Mouse (Mus musculus): ENCODE data around the gene Fah. TPM values are rescaled to one million over a fixed set of nuclear protein-coding genes. Genes with fewer than 3 reads are reported as not detected.

Gene Fah
- 4.0 and 10.3 TPM in 2 replicates for polyA plus RNA-seq (2012; ENCODE audit: insufficient read depth, low replicate concordance)

DNA sequence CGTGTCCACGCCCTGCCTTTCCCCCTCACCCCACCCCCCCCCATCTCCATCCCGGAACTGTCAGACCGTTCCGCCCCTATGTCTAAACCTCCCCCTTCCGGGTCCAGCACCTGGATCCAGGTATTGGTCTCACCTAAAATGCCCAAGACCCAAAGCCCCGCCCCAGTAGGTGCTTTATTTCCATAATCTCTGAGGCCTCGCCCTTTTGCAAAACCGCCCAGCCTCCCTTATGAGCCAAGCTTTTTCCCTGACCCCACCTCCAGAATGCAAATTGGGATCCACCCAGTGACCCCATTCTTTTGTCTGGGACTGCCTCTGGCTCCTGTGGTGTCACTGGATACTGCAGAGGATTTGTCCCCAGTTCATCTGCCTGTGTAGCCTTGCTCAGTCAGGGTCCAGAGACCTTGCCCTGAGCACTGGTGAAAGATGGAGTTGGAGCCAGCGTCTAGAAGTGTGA is at the start of gene Fah:
Fah (minus strand) TSS at position 430 of the 457 bp plus-strand sequence.
- no peaks in the 10 kb centered on the region for H3K27me3 ChIP-seq (replicated peaks)
- no peak for TF ChIP-seq GATA1 (IDR thresholded peaks at IDR 0.05; ENCODE audit: borderline replicate concordance, low read length)
- no peak for TF ChIP-seq FLI1 (IDR thresholded peaks at IDR 0.05; ENCODE audit: low read length)
- H3K36me3 ChIP-seq (replicated peaks; ENCODE audit: low read length), result no peaks in the 10 kb centered on the region
- peaks cover 20% of the 10 kb centered on the region for H3K4me1 ChIP-seq
- peak within 1 kb of the TSS; percentile 89 for H3K4me3 ChIP-seq (replicated peaks)
- no peaks in the 10 kb centered on the region for H3K9me3 ChIP-seq

DNA sequence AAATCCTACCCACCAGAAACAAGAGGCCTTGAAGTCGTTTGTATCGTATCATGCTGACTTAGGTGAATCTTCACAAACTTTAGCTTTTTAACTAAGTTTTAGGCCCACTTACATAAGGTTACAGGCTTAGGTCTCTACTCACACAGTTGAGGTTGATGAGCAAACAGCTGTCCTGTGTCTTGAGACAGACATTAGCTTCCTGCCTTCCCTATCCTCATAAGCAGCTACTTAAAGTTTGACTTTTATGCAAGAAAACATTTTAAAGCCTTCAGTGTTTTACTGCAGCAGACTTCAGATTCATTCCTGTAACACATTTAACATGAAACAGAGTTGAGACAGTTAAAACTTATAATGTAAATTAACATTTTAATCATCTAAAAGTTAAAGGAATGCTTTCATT is 46.2 kb upstream of the Fah start:
- Histone ChIP-seq H3K4me1 (peaks cover 50% of the 10 kb centered on the region), H3K9me3 (no peaks in the 10 kb centered on the region), H3K27me3 (replicated peaks) (no peaks in the 10 kb centered on the region), H3K36me3 (replicated peaks; ENCODE audit: low read length) (peaks cover 39% of the 10 kb centered on the region), H3K4me3 (replicated peaks) (no peak overlapping the region)
- TF ChIP-seq FLI1 (IDR thresholded peaks at IDR 0.05; ENCODE audit: low read length) (no peak), GATA1 (IDR thresholded peaks at IDR 0.05; ENCODE audit: borderline replicate concordance, low read length) (no peak)

DNA sequence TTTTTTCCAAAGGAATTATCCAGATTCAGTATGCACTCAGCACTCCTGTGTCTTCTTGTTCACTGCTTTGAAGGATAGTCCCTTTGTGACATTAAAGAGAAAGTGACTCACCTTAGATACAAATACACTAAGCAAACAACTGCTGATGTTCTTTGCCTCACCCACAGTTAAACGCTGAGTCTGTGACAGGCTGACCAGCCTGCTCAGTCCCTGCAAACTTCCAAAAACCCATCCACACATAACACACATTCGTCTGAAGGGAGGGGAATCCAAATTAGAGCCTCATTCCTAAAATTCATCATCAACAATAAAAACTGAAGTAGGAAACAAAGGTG is 45.4 kb upstream of the Fah start:
- Histone ChIP-seq H3K4me1 (peaks cover 45% of the 10 kb centered on the region), H3K27me3 (replicated peaks) (no peaks in the 10 kb centered on the region), H3K4me3 (replicated peaks) (no peak overlapping the region), H3K36me3 (replicated peaks; ENCODE audit: low read length) (peaks cover 41% of the 10 kb centered on the region), H3K9me3 (no peaks in the 10 kb centered on the region)
- TF ChIP-seq FLI1 (IDR thresholded peaks at IDR 0.05; ENCODE audit: low read length) (no peak), GATA1 (IDR thresholded peaks at IDR 0.05; ENCODE audit: borderline replicate concordance, low read length) (no peak)

DNA sequence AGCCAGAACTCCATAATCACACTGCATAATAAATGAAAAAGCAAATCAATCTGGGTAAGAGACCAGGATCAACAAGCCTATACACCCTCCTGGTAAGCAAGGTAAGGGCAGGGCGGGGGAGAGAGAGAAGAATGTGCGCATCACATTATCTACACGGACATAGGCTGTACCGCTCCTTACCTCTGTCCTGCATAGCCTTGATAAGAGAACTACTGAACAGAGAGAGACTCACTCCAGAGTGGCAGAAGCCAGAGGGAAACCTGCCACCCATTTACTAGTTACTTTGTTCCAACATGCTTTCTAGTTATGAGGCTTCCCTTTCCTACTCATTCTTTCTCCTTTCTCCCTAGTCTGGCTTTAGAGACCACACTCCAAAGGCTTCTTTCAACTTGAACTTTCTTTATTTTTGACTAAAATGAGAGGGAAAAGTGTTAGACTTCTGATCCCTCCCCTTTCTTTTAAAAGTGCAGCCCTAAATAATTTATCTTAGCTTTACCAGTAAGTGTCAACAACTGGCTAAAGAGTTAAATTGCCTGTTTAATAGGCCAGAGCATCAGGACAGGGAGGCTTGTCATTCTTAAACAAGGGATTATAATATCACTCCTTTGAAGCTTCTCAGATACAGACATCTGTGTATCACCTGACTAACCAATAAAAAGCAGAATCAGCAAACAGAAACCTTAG is 44.9 kb upstream of the Fah start:
- H3K27me3 ChIP-seq (replicated peaks), result no peaks in the 10 kb centered on the region
- no peaks in the 10 kb centered on the region for H3K9me3 ChIP-seq
- H3K4me1 ChIP-seq, result peaks cover 45% of the 10 kb centered on the region
- H3K4me3 ChIP-seq (replicated peaks), result no peak overlapping the region
- H3K36me3 ChIP-seq (replicated peaks; ENCODE audit: low read length), result peaks cover 41% of the 10 kb centered on the region
- TF ChIP-seq FLI1 (IDR thresholded peaks at IDR 0.05; ENCODE audit: low read length) (no peak), GATA1 (IDR thresholded peaks at IDR 0.05; ENCODE audit: borderline replicate concordance, low read length) (no peak)

DNA sequence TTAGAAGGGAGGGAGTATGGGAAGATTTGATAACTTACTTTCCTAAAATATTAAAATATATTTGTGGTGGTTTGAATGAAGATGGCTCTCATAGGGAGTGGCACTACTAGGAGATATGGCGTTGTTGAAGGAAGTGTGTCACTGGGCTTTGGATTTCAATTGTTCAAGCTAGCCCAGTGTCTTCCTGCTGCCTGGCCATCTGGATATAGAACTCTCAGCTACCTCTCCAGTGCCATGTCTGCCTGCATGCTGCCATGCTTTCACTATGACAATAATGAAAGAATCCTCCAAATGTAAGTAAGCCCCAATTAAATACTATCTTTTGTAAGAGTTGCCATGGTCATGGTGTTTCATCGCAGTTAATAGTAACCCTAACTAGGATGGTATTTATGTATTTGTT is 42.5 kb upstream of the Fah start:
- Histone ChIP-seq H3K4me3 (replicated peaks) (no peak overlapping the region), H3K36me3 (replicated peaks; ENCODE audit: low read length) (peaks cover 36% of the 10 kb centered on the region), H3K4me1 (peaks cover 30% of the 10 kb centered on the region), H3K27me3 (replicated peaks) (no peaks in the 10 kb centered on the region), H3K9me3 (no peaks in the 10 kb centered on the region)
- no peak for TF ChIP-seq GATA1 (IDR thresholded peaks at IDR 0.05; ENCODE audit: borderline replicate concordance, low read length)
- no peak for TF ChIP-seq FLI1 (IDR thresholded peaks at IDR 0.05; ENCODE audit: low read length)

DNA sequence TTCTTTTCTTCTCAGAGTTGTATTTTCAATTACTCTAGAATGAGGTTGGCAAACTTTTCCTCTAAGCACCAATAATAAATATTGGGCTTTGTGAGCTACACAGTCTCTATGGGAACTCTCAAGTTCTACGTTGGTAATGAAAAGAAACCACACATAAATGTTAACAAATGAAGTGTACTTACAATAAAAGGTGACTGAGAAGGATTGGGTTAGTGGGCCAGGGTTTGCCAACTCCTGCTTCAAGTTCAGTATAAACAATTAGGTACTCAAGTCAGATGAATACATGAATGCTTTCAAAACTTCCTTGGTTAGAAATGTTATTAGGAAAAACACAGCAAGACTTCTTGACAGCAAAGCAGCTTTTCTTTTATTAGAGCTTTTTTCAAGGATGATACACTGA is 39.7 kb upstream of the Fah start:
- H3K36me3 ChIP-seq (replicated peaks; ENCODE audit: low read length), result peaks cover 28% of the 10 kb centered on the region
- peaks cover 14% of the 10 kb centered on the region for H3K4me1 ChIP-seq

DNA sequence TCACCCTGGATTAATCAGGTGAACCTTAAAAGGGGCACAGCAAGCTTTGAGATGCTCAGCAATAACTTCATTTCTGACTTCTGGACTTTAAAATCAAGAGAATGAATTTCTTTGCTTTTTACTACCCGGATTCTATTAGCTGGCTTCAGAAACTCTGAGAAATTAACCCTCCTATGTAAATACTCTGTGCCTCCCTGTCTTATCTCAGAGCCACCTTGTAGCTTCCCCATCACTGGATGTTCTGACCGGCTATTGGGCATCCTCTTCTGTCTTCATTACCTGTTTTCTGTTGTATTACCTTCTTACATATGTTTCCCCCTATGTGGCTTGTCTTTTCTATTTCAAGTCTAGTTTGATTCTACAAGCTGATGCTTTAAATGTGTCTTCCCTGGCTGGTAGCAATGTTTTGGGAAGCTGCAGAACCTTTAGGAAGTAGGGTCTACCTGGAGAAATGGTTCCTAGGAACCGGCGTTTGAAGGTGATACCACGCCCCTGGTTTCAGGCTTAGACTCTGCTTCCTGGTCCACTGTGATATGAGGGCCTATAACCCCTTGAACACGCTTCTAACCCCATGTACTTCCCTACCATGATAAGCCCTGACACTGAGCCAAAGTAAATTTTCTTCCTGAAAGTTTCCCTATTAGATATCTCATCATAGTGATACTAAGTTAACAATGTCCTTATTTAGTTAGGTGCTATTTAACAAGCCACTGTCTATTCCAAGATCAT is 36.9 kb upstream of the Fah start:
- H3K4me1 ChIP-seq, result peaks cover 4% of the 10 kb centered on the region; the same call in 1 of the 2 replicates
- H3K36me3 ChIP-seq (replicated peaks; ENCODE audit: low read length), result peaks cover 24% of the 10 kb centered on the region
- H3K9me3 ChIP-seq, result no peaks in the 10 kb centered on the region
- TF ChIP-seq FLI1 (IDR thresholded peaks at IDR 0.05; ENCODE audit: low read length) (no peak), GATA1 (IDR thresholded peaks at IDR 0.05; ENCODE audit: borderline replicate concordance, low read length) (no peak)
- no peaks in the 10 kb centered on the region for H3K27me3 ChIP-seq (replicated peaks)
- no peak overlapping the region for H3K4me3 ChIP-seq (replicated peaks)

More for the DNA sequence above, 39.7 kb upstream of the Fah start:
- H3K27me3 ChIP-seq (replicated peaks), result no peaks in the 10 kb centered on the region
- no peak overlapping the region for H3K4me3 ChIP-seq (replicated peaks)
- TF ChIP-seq GATA1 (IDR thresholded peaks at IDR 0.05; ENCODE audit: borderline replicate concordance, low read length) (no peak), FLI1 (IDR thresholded peaks at IDR 0.05; ENCODE audit: low read length) (no peak)
- H3K9me3 ChIP-seq, result no peaks in the 10 kb centered on the region

DNA sequence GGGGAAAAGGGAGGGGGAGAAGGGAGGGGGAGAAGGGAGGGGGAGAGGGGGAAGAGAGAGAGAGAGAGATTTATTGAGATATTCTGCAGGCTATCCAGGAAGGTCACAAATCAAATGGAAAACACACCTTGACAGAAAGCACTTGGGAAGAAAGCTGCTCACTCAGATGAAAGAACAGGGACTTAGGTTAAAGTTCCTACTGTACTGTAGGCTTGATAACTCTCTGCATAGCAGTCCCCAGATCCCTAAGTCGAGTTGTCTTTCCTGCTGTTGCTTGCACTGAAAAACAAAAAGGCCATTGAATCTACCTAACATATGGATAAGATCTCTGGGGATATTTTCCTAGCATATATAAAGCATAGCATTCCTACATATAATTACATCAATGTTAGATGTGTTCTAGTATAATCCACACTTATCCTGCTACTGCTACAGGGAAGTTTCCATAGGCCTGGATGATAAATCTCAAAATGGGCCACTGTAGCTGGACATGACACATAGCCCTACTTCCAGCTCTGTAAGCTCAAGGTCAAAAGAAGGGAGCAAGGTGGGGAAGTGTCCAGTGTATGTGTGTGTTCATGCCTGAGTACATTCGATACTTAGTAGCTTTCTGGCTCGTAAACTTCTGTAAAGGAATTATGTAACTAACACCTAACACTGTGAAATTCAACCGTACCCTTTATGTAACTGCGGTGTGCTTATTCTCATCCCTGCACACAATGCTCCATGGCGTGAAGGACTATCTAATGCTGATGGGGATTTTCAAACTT is 35.8 kb upstream of the Fah start:
- no peak overlapping the region for H3K4me3 ChIP-seq (replicated peaks)
- H3K36me3 ChIP-seq (replicated peaks; ENCODE audit: low read length), result peaks cover 15% of the 10 kb centered on the region
- no peak for TF ChIP-seq FLI1 (IDR thresholded peaks at IDR 0.05; ENCODE audit: low read length)
- TF ChIP-seq GATA1 (IDR thresholded peaks at IDR 0.05; ENCODE audit: borderline replicate concordance, low read length), result no peak
- H3K27me3 ChIP-seq (replicated peaks), result no peaks in the 10 kb centered on the region
- H3K9me3 ChIP-seq, result no peaks in the 10 kb centered on the region
- peaks cover 4% of the 10 kb centered on the region; the same call in 1 of the 2 replicates for H3K4me1 ChIP-seq

DNA sequence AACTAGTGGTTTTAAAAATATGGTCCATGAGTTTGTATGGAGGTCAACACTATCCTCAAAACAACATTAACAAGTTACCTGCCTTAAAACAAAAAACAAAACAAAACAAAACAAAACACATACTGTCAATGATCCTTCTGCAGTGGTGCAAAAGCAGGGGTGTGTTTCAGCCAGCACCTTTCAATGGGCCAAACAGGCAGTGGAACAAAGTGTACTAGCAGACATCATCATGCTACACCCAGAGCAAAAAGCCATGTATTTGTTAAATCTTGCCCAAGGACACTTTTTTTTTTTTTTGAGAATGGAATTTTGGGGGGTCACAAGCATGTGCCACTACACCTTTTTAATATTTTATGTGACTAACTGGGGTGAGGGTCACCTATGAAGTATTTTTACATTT is 30.4 kb upstream of the Fah start:
- no peaks in the 10 kb centered on the region for H3K27me3 ChIP-seq (replicated peaks)
- TF ChIP-seq GATA1 (IDR thresholded peaks at IDR 0.05; ENCODE audit: borderline replicate concordance, low read length) (no peak), FLI1 (IDR thresholded peaks at IDR 0.05; ENCODE audit: low read length) (no peak)
- no peak overlapping the region for H3K4me3 ChIP-seq (replicated peaks)
- peaks cover 7% of the 10 kb centered on the region; the same call in 1 of the 2 replicates for H3K4me1 ChIP-seq
- no peaks in the 10 kb centered on the region for H3K9me3 ChIP-seq
- H3K36me3 ChIP-seq (replicated peaks; ENCODE audit: low read length), result peaks cover 36% of the 10 kb centered on the region

Data from megakaryocyte, embryonic 14.5 days (primary cell).